Mouse (Mus musculus) bone marrow, adult 2 months (tissue): ENCODE measurements around the gene Kifc5b. TPM values are rescaled to one million over a fixed set of nuclear protein-coding genes. Genes with fewer than 3 reads are reported as not detected.

Experiments used
- H3K27ac ChIP-seq: fragments of 200-500 bp; 2 replicates; pipeline ENCODE4 v1.5.1; 2012; ENCODE audit warnings: low read depth, mild to moderate bottlenecking, control low read depth, inconsistent platforms, low read length; ENCODE audit not compliant: control insufficient read depth, poor library complexity, insufficient read depth
- H3K4me1 ChIP-seq: fragments of 200-500 bp; 2 replicates; pipeline ENCODE4 v1.6.1; 2011; ENCODE audit warnings: low read length; ENCODE audit not compliant: control insufficient read depth, insufficient read depth
- H3K4me3 ChIP-seq: fragments of 200-500 bp; replicated peaks from 2 replicates; pipeline ENCODE3; 2011; ENCODE audit warnings: mild to moderate bottlenecking, low read depth, low read length, control low read depth; ENCODE audit not compliant: control insufficient read depth
- CTCF ChIP-seq: fragments of 200-500 bp; IDR thresholded peaks from 2 replicates; pipeline ENCODE4 v1.5.1; 2011; ENCODE audit warnings: low read length, control low read depth; ENCODE audit not compliant: control insufficient read depth, insufficient read depth
- POLR2A ChIP-seq: fragments of 200-500 bp; IDR thresholded peaks from 2 replicates; pipeline ENCODE4 v1.6.1; 2011; ENCODE audit warnings: low read depth, mild to moderate bottlenecking, control low read depth, low read length, borderline replicate concordance; ENCODE audit not compliant: control insufficient read depth
- WGBS: fragments of 180-500 bp; shearing (Covaris S2); methylation state at CpG from one replicate; pipeline ENCODE4 v1.1.7; 2018; 5-methylcytosine and 5-hydroxymethylcytosine counted together
- polyA plus RNA-seq: library from polyadenylated mRNA; stranded (reverse); fragments of >200 nt; gene quantifications from 2 replicates; pipeline ENCODE4 v1.2.4, GENCODE M21; 2011; ENCODE audit warnings: low replicate concordance; ENCODE audit not compliant: missing spikeins, insufficient read depth, insufficient read length

The Kifc5b gene
- polyA plus RNA-seq, 1 experiment, result 50.8 TPM

DNA sequence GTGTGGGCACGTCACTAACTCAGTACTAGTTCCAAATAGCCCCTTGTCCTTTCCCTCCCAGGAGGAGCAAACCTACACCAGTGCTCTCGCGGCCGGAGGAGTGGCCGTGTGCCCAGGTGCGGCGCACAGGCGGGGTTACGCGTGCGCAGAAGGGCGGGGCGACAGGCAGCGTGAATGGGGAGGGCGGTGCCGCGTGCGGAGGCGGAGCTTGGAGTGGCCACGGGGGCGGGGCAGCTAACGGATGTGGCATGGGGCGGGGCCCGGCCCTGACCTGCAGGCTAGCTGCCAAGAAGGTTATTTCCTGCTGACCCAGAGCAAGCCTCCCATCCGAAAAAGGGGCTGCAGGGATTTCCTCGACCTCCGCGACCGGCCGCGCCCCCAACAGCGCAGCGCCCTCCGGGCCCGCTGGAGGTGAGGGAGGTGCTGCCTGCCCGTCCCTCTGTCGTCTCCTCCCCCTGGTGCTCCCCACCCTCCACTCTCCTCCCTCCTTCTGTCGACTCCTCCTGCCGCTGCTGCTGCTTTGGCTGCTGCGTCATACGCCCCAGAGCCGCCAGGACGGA lies 16.0 kb downstream of the Kifc5b start, which contains the start of gene Phf1:
TSS of gene Phf1 (plus strand) at position 214 of the 560 bp plus-strand sequence.
- TF ChIP-seq CTCF (no peak), POLR2A (no peak; the same call in 1 of the 2 replicates)
- Histone ChIP-seq H3K4me3 (peak within 1 kb of the TSS; percentile 79), H3K4me1 (peaks cover 1% of the 10 kb centered on the region; the same call in 1 of the 2 replicates), H3K27ac (peak within 1 kb of the TSS; percentile 90)
- WGBS, result under 1% methylated on average over 43 of the region's 43 CpGs

- WGBS, result 4% methylated on average over 13 of the region's 13 CpGs
- Histone ChIP-seq H3K27ac (peak overlapping the region; percentile 90), H3K4me3 (peak overlapping the region; percentile 79), H3K4me1 (peaks cover 1% of the 10 kb centered on the region; the same call in 1 of the 2 replicates)
- TF ChIP-seq POLR2A (no peak), CTCF (no peak)
Observed at GRCm38 (mm10) chr17:26933419-26933818, 16.5 kb downstream of the Kifc5b start.

DNA sequence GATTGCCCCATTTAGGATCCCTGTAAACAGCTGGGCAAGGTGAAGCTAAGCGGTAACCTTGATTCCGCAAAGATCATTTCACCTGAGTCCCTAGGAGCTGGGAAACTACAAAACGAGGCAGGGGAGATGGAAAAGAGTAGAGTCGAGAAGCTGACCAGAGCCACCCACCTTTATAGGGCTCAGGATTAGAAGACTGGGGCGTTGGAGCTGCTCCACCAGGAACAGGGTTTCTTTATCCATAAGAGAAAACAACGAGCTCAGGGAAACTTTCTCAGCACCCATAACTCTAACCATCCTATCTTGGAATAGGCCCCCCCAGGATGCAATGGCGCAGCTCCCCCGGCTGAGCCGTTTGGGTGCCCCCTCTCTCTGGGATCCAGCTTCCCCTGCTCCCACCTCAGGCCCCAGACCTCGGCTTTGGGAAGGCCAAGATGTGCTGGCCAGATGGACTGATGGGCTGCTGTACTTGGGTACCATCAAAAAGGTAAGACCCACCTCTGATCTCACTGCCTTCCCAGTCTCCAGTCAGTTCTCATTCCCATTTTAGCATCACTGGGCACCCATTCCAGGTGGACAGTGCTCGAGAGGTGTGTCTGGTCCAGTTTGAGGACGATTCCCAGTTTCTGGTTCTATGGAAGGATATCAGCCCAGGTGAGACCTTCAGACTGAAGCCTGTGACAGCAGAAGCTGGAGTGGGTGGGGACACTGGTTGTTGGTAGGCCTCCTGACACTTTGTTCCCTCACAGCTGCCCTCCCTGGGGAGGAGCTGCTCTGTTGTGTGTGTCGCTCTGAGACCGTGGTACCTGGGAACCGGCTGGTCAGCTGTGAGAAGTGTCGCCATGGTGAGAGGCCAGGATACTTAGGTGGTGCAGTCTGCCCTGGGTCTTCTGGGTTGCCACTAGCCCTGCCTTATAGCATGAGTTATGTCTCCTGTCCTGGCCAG lies 17.3 kb downstream of the Kifc5b start:
- H3K27ac ChIP-seq, result no peak overlapping the region
- peaks cover 1% of the 10 kb centered on the region; the same call in 1 of the 2 replicates for H3K4me1 ChIP-seq
- peak overlapping the region; percentile 79 for H3K4me3 ChIP-seq
- TF ChIP-seq POLR2A (no peak), CTCF (no peak)
- 79% methylated on average over 16 of the region's 16 CpGs for WGBS

- WGBS, result 93% methylated on average over 9 of the region's 9 CpGs
- H3K27ac ChIP-seq, result no peak overlapping the region
- peaks cover 1% of the 10 kb centered on the region; the same call in 1 of the 2 replicates for H3K4me1 ChIP-seq
- H3K4me3 ChIP-seq, result no peak overlapping the region
- TF ChIP-seq POLR2A (no peak), CTCF (no peak)
Observed at GRCm38 (mm10) chr17:26935027-26935426, 18.1 kb downstream of the Kifc5b start.

DNA sequence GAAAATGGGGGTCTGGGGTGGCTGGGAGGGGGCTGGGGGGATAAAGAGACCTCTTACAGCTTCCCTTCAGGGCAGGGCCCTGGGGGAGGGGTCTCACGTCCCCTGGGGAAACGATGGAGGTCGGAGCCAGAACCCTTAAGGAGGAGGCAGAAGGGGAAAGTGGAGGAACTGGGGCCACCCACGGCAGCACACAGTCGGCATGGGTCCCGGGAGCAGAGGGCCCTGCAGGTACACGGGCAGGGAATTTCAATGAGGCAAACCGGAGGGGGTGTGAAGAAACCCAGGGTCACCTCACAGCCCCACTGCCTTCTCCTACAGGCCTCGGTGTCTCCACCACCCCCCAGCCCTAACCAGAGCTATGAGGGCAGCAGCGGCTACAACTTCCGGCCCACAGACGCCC lies 19.6 kb downstream of the Kifc5b start:
- WGBS, result 90% methylated on average over 12 of the region's 12 CpGs
- H3K27ac ChIP-seq, result no peak overlapping the region
- TF ChIP-seq CTCF, result no peak
- TF ChIP-seq POLR2A, result no peak
- H3K4me3 ChIP-seq, result no peak overlapping the region
- H3K4me1 ChIP-seq, result peaks cover 3% of the 10 kb centered on the region; the same call in 1 of the 2 replicates

DNA sequence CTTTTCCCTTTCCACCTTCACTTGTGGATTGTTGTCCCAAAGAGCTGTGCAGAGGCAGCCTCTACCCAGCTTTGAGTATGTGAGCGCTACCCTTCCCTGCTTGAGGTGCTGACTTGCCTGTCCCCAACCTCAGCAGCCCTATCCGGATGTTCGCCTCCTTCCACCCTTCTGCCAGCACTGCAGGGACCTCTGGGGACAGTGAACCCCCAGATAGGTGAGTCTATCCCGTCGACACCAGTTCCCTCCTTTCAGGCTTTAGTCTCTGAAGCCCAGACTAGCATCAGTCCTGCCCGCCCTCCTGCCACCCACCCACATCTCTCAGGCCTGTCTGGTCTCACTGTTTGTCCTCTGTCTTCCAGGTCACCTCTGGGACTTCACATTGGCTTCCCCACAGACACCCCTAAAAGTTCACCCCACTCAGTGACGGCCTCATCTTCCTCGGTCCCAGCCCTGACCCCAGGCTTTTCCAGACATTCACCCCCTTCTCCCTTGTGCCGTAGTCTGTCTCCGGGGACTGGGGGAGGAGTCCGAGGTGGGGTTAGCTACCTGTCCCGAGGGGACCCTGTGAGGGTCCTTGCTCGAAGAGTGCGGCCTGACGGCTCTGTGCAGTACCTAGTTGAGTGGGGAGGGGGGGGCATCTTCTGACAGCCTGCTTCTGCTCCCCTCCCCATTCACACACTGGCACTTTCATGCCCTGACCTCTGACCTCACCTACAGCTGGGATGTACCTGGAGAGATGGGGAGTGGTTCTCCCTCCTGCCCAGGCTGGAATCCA lies 20.2 kb downstream of the Kifc5b start:
- H3K4me1 ChIP-seq, result peaks cover 3% of the 10 kb centered on the region; the same call in 1 of the 2 replicates

DNA sequence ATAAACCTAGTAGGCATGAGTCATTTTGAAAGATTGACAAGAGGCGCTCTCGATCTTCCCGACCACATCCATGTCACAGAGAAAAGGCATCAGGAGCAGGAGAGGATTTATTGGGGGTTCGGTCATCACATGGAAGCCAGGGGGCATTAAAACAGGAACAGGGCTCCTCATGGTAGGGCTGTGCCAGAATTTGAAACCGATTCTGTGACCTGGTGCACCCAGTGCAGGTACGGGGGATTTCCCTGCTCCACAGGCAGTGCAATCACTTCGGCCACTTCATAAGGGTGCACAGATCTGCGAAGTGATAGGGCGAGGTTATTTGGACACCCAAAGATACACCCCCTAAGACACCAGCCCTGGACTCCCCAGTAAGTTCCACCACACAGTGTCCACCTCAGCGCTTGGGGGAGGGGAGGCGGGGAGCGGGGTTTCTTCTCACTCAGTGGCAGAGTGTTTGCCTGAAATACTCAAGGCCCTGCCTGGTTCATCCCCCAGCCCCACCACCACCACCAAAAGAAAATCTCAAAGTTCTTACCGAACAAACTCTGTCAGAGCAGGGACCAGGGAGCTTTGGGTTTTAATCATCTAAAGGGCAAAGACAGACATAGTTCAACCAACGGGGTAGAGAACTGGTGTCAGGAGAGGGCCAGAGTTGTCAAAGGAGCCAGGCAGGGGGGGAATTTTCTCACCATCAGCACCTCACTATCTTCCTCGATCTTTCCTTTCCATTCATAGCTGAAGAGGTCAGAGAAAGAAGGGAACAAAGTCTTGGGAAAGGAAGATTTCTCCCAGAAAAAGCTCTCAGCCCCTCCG lies 21.2 kb downstream of the Kifc5b start:
- Histone ChIP-seq H3K4me3 (peak overlapping the region; percentile 68), H3K4me1 (peaks cover 1% of the 10 kb centered on the region; the same call in 1 of the 2 replicates), H3K27ac (peak overlapping the region; percentile 81; the same call in 1 of the 2 replicates)
- WGBS, result 50% methylated on average over 16 of the region's 16 CpGs
- TF ChIP-seq POLR2A (no peak), CTCF (no peak)

More for the DNA sequence above, 20.2 kb downstream of the Kifc5b start:
- Histone ChIP-seq H3K4me3 (no peak overlapping the region), H3K27ac (no peak overlapping the region)
- TF ChIP-seq POLR2A, result no peak
- TF ChIP-seq CTCF, result no peak
- WGBS, result 88% methylated on average over 15 of the region's 15 CpGs
